Mouse (Mus musculus): ENCODE measurements at regions not wholly inside any gene's neighbourhood (a gene's known extent, or its start where the extent isn't known, plus 50 kb on each side); places are given as distances from the start of the nearest gene placed in this dataset.
"Not testable (repeated sequence)": the region's sequence is repeated elsewhere in the genome, so short reads cannot be mapped to it uniquely, and the experiment has no call there.

DNA sequence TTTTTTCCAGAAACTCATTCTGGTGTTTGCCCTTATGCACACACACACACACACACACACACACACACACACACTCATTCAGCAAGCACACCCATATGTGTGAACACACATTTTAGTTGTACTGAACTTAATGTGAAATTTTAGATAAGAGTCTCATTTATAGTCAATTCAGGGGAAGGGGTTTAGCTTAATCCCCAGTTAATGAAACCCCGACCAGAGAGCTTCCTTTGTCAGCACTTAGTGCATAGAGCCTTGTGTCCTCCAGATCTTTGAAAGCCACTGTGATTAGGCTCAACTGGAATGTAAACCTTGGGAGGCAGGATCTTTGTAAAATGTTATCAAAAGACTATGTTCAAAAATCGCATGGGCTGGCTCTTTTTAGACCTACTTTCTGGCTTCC lies 53.4 kb downstream of the Rps12 start:
- DNase-seq: no peak

DNA sequence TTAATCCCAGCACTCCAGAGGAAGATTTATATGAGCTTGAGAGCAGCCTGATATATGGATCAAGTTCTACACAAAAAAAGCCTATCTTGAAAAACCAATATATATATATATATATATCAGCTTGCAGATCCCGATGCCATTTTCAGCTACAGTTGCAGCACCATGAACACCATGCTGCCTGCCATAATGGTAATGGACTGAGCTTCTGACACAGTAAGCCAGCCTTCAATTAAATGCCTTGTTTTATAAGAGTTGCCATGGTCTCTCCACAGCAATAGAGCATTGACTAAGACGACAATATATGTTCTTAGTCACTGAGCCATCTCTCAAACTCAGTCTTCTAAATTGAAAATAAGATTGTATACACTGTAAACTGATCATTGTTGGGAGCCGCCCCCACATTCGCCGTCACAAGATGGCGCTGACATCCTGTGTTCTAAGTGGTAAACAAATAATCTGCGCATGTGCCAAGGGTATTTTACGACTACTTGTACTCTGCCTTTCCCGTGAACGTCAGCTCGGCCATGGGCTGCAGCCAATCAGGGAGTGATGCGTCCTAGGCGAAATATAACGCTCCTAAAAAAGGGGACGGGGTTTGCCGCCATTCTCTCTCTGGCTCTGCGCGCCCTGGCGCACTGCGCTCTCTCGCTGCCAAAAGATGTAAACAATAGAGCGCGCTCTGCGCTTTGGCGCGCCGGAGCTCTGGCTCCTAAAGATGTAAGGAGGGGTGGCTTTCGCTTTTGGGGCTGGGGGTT lies 60.9 kb downstream of the Rps12 start:
- DNase-seq: not testable (repeated sequence)

DNA sequence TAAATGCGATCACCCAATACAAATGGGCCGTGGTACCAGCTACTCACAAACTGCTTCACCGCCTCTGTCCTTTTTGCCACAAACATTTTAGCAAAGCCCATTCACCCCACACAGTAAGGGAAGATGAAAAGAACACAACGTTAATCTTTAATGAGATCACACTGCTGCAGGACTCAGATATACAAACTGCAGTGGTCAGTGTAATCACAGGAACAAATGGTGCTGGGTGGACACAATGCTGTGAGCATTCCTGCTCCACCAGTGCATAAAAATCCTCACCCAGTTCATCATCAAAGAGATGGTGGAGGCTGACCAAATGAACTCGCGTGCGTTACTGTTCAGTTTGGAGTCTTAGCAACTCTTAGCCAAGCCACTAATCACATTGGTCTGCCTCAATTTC lies 69.0 kb downstream of the Rps12 start:
- no peak for DNase-seq

DNA sequence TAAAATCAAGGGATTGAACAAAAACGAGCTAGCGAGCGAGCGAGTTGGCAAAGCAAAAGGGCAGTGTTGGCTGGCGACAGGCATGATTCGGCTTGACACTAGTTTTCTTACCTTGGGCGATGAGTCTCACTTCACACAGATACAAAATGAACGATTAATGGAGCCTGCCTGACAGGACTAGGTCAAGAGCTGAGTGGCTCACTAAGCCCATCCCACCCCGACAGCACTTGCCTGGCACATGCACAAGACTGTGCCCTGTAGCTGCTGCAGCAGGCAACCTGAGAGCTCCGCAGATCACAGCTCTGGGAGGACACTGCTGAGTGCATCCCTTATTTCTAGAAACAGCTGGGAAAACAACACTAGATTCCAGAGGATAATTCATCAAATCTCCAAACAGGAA lies 71.6 kb downstream of the Rps12 start:
- no peak for DNase-seq

DNA sequence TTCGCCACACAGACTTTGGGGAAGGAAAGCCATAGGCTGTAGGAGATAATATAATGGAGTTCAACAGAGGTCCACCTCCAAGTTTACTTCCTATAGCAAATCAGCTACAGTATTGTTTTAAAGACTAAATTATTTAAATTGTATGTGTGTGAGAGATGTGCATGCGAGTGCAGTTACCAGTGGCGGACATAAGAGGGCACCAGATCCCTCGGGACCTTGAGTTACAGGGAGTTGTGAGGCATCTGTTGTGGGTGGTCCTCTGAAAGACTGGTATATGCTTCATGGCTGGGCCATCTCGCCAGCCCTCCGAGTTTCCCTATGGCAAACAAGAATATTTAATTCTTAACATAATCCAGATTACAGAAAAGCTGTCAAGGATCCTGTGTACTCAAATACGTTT lies 72.0 kb downstream of the Rps12 start:
- DNase-seq: no peak

DNA sequence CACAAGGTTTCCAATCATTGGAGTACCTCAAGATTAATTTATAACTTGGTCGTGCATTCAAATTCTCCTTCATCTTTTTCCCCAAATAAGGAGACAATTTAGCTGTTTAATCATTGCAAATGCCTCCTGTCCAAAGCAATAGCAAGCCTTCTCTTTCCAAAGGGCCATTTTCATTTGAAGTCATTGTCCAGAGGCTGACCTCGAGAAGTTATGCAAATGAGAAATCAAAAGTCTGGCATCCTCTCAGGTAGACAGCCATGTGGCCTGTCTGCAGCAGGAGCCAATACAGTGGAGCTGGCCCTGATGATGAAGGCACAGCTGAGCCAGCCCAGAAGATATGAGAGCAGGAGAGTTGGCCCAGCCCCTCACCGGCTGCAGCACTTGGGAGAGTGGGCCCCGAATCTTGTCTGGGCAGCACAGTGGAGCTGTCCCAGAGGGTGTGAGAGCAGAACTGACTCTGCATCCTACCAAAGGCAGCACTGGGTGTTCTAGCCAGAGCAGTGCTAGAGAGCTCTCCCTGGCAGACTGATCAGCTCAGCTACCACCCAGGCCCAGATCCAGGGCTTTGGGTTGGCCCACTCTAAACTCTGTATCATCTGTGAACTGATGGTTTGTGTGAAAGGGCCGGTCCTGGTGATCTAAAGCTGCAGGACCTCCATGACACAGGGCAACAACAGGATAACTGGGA lies 74.2 kb downstream of the Rps12 start:
- DNase-seq: peak; percentile 7 to 34

DNA sequence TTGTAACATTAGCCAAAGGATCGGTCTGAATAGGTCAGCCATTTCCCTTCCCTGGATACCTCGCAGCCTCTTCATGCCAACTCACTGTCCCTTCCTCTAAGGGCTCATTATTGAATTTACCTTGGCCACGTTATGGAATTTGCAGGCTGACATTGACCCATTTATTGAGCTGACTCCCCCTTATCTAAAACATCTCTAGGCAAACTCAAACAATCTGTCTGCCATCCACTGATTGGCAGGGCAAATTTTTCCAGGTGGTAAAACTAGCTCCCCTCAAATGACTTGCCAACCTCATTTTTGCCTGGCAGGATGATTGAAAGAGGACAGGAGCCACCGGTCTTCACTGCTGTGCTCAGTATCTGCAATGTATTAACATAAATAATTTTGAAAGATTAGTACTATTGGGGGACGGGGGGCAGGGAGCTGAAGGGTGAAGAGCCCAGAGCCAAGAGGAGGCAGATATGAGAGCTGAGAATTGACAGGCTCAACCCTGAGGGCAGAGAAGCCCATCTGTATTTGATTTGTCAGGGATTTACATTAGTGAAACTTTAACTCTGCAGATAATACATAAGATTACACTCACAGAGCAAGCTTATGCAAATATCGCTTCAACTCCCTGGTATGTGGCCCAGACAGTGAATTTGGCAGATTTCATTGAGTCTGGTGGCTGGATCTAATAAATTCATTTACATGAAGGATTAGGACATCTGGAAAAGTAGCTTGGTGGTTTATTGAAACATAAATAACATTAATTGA lies 75.5 kb downstream of the Rps12 start:
- no peak for DNase-seq

DNA sequence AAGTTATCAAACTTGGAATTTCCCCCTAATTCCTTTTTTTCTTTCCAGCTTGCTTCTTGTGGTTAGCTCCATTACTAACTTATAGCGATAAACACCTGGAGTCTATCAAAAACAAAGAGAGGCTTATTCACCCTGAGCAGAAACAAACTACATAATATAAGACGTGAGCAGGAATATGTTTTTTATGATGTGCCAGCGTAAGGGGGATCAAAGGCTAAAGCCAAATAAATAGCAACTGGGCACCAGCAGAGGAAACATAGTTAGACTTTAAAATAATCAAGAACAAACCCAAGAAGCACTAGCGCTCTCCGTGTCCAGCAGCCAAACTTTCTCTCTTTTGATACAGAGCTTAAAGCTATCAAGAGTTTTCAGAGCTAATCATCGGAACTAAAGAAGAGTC lies 76.1 kb downstream of the Rps12 start:
- DNase-seq: no peak

DNA sequence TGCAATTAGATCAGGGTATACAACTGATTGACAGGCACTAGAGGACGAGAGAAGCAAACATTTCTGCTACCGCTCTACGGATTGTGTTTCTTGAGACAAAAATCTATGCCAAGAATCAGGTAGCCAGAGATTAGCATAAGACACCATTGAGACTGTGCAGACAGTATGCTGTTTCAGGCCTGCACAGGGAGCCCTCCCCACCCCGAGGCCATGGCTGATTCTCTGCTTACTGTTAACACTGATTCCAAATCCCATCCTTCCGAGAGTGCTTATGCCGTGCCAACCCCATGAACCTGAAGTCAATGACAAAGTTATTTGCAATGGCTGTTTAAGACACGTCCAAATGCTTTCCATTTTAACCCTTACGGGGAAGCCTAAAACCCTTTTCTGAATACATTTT lies 78.8 kb downstream of the Rps12 start:
- DNase-seq: no peak

DNA sequence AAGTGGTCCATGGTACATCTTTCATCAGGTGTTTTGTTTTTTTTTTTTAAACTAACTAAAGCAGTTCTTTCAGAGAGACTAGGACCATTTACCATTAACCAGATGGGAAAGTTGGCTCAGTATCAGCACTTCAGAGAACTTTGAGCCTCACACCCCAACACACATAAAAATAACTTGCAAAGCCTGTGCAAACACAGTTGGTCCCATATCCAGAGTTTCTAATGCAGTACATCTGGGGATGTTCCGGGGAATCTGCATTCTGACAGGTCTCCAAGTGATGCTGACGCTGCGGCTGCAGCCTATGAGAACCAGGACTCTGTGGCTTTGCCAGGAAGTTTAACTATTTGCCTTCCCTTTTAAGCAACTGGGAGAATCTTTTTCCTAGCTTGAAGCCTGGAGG lies 79.9 kb downstream of the Rps12 start:
- DNase-seq: peak; percentile 9 to 25

DNA sequence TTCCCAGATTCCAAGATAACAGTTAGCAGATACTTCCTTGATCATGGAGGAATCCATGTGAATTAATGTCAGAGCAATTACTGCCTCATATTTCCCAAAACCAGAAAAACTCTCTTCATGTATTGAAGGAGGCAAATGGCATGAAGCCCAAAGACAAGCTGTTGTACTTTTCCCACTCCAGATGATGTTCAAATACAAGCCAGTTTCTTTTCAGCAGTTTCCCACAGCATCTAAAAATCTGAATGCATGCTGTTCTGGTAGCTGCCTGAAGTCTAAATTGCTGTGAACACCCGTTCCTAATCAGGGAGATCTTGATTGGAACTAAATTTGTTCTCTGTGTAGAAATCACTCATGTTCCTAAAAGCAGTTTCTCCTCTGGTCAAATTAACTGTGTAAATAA lies 83.0 kb downstream of the Rps12 start:
- DNase-seq: no peak

DNA sequence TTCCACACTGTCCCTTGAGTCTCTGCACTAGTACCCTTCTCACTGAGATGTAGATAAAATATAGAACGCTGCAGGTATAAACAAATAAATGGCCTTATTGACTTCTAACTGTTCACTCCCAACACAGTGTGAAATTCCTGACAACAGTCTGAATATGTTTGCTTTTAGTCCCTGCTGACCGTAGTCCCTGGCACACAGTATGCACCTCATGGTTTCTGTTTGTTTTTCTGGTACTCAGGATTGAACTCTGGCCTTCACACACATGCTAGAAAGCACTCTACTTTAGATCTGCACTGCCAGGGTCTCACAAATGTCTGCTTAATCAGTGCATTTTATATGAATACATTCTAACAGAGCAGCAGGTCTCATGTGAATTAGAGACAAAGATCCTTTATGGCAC lies 95.8 kb downstream of the Rps12 start:
- DNase-seq: no peak

DNA sequence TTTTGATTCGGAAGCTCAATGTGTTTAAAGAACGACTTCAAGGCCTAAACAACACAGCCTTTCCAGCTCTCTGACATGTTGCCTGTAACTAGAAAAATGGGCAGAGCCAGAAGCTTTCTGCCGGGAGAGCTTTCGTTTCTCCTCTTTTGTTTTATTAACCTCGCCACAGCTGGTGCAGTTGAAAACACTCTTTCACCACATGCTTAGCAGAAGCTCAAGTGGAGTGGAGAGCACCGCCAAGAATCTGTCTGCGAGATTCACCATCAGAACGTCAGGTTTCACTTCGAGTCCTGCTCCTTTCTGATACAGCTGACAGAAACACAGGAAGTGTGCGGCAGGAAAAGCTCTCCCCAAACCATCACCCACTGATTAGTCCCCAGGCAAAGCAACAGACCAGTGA lies 100.1 kb downstream of the Rps12 start:
- DNase-seq: no peak

DNA sequence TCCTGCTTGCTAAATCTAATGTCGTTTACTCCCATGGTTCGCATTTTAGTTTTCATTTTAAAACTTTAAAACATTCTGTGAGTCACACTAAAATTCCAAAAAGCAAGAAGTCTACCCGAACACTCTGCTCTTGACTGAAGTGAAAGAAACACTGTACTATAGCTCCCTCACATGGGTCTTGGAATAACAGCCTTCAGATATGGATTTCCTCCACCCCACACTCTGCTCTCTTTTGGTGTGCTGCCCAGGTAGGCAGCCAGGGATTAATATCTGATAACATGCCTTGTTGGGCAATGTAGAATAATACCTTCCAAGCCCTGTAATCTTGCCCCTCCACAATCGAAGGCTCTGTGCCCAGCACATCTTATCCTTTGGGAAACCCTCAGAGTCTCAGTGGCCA lies 104.0 kb downstream of the Rps12 start:
- DNase-seq: no peak

DNA sequence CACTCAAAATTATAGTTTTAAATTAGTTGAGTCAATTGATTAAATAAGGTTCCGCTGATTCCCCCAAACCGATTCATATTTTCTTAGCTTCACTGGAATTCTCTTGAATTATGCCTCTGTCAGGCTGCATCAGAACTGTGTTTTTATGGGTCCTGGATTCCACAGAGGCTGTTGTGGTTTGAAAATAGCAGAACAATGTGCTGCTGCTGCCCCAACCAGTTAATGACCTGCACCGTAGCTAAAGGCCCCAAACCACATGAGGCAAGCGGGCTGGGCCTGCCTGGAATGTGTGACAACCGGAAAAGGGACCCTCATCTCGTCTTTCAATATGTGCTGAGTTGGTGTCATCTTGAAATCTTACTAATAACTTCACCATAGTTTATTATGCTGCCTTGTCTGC lies 111.2 kb downstream of the Rps12 start:
- peak in 1 of 2 experiments; percentile 5 for DNase-seq

DNA sequence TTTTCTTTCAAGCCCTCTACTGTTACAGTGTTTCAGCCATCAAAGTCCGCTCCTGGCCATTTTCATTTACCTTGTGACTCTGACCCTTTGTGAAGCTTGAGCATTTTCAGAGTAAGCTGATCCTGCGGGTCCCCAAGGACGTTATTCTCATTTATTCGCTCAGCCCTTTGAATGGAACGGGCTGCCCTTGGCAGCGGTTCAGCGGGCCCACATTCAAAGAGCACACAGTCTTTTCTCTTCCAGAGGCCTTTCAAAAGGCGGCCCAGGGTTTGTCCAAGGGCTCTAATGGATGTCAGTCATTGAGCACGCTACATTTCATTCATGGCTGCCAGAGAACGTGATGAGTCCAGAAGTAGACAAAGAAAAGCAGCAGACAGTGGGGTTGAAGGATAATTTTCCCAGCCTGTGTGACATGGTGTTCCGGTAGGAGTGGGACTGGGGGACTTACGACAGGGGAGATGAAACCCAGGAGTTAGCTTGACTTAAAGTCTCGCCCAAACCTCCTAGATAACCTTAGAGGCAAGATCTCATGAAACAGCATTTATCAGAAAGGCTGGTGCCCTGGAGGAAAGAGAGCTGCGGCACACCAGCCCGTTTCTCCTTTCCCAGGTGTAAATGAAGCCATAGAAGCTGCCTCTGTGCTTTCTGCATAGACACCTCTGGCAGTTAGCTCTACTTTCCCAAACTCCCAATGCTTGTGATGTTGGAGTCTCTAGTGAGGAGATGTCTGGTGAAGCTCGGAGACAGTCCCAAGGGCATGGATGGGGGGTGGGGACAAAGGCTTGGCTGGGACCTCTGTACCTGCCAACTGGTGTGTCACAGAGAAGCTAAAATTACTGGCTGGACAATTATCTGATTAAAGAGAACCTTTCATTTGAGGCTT lies 112.2 kb downstream of the Rps12 start:
- DNase-seq: peak in 1 of 2 experiments; percentile 30

DNA sequence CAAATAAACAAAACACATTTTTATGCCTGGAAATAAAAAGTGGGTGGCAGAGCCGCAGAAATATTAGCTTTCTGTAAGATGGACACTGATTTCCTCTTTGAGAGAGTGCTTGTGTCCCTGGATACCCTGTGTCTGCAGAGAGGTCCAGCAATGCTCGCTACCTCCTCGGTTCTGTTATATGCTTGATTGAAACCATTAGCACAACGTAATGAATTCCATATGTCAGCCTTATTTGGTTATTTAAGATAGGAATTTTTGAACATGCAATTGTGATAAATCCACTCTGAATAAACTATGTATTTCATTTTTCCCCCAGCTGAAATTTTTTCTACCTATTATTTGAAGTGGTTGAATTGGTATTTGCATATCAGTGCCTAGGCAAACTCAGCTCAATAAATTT lies 114.8 kb downstream of the Rps12 start:
- no peak for DNase-seq

DNA sequence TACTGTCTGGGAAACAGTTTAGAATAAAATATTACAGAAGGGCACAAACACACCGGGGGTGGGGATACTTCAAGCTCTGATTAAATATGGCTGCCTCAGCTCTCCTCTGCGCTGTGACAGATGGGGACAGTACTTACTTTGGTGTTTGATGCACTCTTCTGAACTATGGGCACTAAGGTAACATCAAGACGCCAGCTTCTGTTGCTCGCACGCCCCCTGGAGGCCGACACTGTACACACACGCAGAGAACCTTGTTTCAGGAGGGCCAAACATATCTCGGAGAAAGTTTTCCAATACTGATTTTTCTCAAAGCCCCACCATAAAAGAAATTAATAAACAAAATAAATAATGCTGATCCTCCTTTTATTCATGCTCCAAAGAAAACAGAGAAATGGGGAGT lies 115.6 kb downstream of the Rps12 start:
- peak; percentile 4 to 58 for DNase-seq

DNA sequence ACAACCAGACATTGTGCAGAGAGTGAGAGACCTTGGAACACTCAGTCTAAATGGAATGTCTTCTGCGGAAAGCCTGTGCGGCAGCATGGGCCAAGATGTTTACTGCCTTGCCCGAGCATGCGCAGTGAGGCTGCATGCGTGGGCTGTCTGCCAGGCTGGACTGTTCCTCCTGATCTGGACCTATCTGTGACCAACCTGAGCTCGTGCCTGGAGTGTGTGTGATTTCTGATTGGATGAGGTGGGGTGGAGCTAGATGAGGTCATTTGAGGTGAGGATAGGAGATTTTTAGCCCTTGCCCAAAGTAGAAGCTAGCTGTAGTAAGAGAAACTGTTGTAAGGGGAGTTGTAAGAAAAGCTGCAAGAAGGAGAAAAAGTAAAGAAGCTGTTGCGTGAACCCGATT lies 121.2 kb downstream of the Rps12 start:
- not testable (repeated sequence) for DNase-seq

DNA sequence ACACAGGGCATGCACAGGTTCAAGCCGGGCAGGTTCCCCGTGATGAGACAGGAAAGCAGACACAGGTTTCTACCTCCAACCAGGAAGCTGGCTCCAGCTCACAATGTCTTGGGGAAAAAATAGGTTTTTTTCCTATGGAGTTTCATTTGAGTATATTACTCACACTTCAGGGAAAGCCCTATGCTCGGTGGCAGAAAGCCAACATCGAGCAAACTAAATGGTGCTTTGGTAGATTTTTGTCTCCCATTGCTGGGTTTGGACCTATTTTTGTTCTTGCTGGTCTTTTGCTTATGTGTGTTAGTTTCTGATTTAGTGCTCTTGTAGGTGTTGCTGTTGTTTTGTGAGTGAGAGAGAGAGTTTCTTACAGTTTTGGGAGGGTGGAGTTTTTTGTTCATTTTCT lies 160.9 kb downstream of the Rps12 start:
- no peak for DNase-seq

DNA sequence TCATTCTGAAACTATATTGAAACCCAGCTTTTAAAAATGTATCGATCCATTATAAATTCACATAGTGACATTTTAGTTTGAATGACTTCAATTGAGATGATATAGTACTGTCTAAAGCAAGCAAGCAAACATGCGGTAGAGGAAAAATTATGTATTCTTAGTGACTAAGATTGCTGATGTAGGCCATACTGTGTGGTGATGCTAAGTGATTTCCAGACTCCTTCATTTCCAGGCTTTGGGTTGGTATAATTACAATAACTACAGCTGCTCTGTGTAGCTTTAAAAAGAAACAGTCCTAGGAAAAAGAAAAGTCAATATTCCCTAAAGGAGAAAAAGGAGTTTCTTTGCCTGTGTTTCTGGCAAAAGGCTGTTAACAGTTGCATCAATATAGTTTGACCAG lies 175.0 kb downstream of the Rps12 start:
- no peak for DNase-seq

DNA sequence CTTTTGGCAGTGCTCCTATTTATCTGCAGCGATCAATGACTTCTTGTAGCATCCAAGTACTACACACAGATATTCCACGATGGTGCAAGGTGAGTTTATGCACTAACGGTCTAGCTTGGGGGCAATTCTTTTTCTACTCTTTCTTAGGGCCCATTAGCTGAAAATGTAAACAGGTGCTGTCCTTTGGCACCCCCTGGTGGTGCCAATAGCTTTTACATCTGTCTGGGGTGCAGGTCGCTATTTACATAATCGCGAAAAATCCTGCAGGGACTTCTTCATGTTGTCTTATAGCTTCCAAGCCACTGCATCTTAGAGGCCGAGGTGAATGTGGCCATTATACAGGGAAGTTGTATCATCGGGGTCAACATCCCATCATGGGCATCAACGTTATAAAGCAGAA lies 175.9 kb downstream of the Rps12 start:
- peak; percentile 37 to 78 for DNase-seq

DNA sequence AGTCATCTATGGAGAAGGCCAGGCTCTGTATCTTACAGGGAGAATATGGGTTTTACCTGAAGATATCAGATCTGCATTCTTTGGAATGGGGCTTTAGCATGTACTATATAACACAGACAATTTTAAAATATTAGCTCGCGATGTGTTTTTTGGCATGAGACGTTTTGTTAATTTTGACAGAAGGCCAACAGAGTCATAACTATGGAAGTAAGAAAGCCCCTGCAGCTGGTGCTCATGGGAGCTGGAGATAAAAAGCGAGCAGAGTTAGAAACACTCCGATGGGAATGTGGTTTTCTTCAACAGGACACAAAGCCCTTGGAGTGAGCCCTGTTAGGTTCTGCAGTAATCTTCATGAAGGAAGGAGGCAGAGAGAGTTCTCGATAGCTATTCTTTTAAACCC lies 176.6 kb downstream of the Rps12 start:
- DNase-seq: no peak
